Mouse (Mus musculus): ENCODE measurements around the gene Olfr1043. TPM values are rescaled to one million over a fixed set of nuclear protein-coding genes. Genes with fewer than 3 reads are reported as not detected.
"Not testable (repeated sequence)": the region's sequence is repeated elsewhere in the genome, so short reads cannot be mapped to it uniquely, and the experiment has no call there.

The Olfr1043 gene
- polyA plus RNA-seq (2015; fragmentation: Nextera tagmentation; extraction: Ambion mirVana), result not detected in 2 replicates

GRCm38 (mm10) chr2:86167422-86167821 lies at the start of gene Olfr1043:
Gene Olfr1043, minus strand, starts transcription at chr2:86167522.
- no peaks in the 10 kb centered on the region for H3K9me3 ChIP-seq (replicated peaks; ENCODE audit: control insufficient read depth, low read length, poor library complexity, severe bottlenecking)
- no peaks in the 10 kb centered on the region for H3K36me3 ChIP-seq (ENCODE audit: control insufficient read depth, insufficient read depth, low read length)
- H3K9ac ChIP-seq (ENCODE audit: low read depth, low read length), result no peak within 1 kb of the TSS
- no peak within 1 kb of the TSS for H3K27ac ChIP-seq (ENCODE audit: low read length)
- WGBS, result 89% methylated on average over 2 of the region's 2 CpGs
- ATAC-seq, result no peak
- no peaks in the 10 kb centered on the region for H3K4me1 ChIP-seq (ENCODE audit: control insufficient read depth, insufficient read depth, low read length)
- no peaks in the 10 kb centered on the region for H3K27me3 ChIP-seq (ENCODE audit: control insufficient read depth, insufficient read depth, low read depth, low read length)
- H3K4me2 ChIP-seq (ENCODE audit: low read length), result no peak within 1 kb of the TSS
- H3K4me3 ChIP-seq (ENCODE audit: low read depth, low read length), result no peak within 1 kb of the TSS

GRCm38 (mm10) chr2:86202909-86203308 lies 35.6 kb upstream of the Olfr1043 start, which contains the start of gene Olfr1045:
Gene Olfr1045, minus strand, starts transcription at chr2:86203009.
- no peaks in the 10 kb centered on the region for H3K27me3 ChIP-seq (ENCODE audit: control insufficient read depth, insufficient read depth, low read depth, low read length)
- H3K4me1 ChIP-seq (ENCODE audit: control insufficient read depth, insufficient read depth, low read length), result no peaks in the 10 kb centered on the region
- no peak within 1 kb of the TSS for H3K4me2 ChIP-seq (ENCODE audit: low read length)
- no peak within 1 kb of the TSS for H3K9ac ChIP-seq (ENCODE audit: low read depth, low read length)
- no peak for ATAC-seq
- no peak within 1 kb of the TSS for H3K4me3 ChIP-seq (ENCODE audit: low read depth, low read length)
- H3K36me3 ChIP-seq (ENCODE audit: control insufficient read depth, insufficient read depth, low read length), result no peaks in the 10 kb centered on the region
- no peaks in the 10 kb centered on the region for H3K9me3 ChIP-seq (replicated peaks; ENCODE audit: control insufficient read depth, low read length, poor library complexity, severe bottlenecking)
- H3K27ac ChIP-seq (ENCODE audit: low read length), result no peak within 1 kb of the TSS

GRCm38 (mm10) chr2:86195863-86196262 lies 28.5 kb upstream of the Olfr1043 start:
- no peak overlapping the region for H3K4me3 ChIP-seq (ENCODE audit: low read depth, low read length)
- no peak overlapping the region for H3K27ac ChIP-seq (ENCODE audit: low read length)
- H3K36me3 ChIP-seq (ENCODE audit: control insufficient read depth, insufficient read depth, low read length), result no peaks in the 10 kb centered on the region
- no peak overlapping the region for H3K4me2 ChIP-seq (ENCODE audit: low read length)
- 61% methylated on average over 1 of the region's 1 CpGs for WGBS
- H3K9ac ChIP-seq (ENCODE audit: low read depth, low read length), result no peak overlapping the region
- ATAC-seq, result no peak
- no peaks in the 10 kb centered on the region for H3K4me1 ChIP-seq (ENCODE audit: control insufficient read depth, insufficient read depth, low read length)
- no peaks in the 10 kb centered on the region for H3K27me3 ChIP-seq (ENCODE audit: control insufficient read depth, insufficient read depth, low read depth, low read length)
- no peaks in the 10 kb centered on the region for H3K9me3 ChIP-seq (replicated peaks; ENCODE audit: control insufficient read depth, low read length, poor library complexity, severe bottlenecking)

GRCm38 (mm10) chr2:86185583-86185982 lies 18.3 kb upstream of the Olfr1043 start, which contains the start of gene Olfr52:
Gene Olfr52, minus strand, starts transcription at chr2:86185683.
- Histone ChIP-seq H3K9me3 (replicated peaks; ENCODE audit: control insufficient read depth, low read length, poor library complexity, severe bottlenecking) (no peaks in the 10 kb centered on the region), H3K4me2 (ENCODE audit: low read length) (no peak within 1 kb of the TSS), H3K4me1 (ENCODE audit: control insufficient read depth, insufficient read depth, low read length) (no peaks in the 10 kb centered on the region), H3K4me3 (ENCODE audit: low read depth, low read length) (no peak within 1 kb of the TSS), H3K27me3 (ENCODE audit: control insufficient read depth, insufficient read depth, low read depth, low read length) (no peaks in the 10 kb centered on the region), H3K9ac (ENCODE audit: low read depth, low read length) (no peak within 1 kb of the TSS), H3K27ac (ENCODE audit: low read length) (no peak within 1 kb of the TSS), H3K36me3 (ENCODE audit: control insufficient read depth, insufficient read depth, low read length) (no peaks in the 10 kb centered on the region)
- ATAC-seq, result no peak

- H3K4me3 ChIP-seq (ENCODE audit: low read depth, low read length), result no peak overlapping the region
- no peak overlapping the region for H3K27ac ChIP-seq (ENCODE audit: low read length)
- no peaks in the 10 kb centered on the region for H3K27me3 ChIP-seq (ENCODE audit: control insufficient read depth, insufficient read depth, low read depth, low read length)
- H3K9me3 ChIP-seq (replicated peaks; ENCODE audit: control insufficient read depth, low read length, poor library complexity, severe bottlenecking), result no peaks in the 10 kb centered on the region
- no peak overlapping the region for H3K9ac ChIP-seq (ENCODE audit: low read depth, low read length)
- H3K36me3 ChIP-seq (ENCODE audit: control insufficient read depth, insufficient read depth, low read length), result no peaks in the 10 kb centered on the region
- WGBS, result 83% methylated on average over 3 of the region's 3 CpGs
- H3K4me2 ChIP-seq (ENCODE audit: low read length), result no peak overlapping the region
- no peaks in the 10 kb centered on the region for H3K4me1 ChIP-seq (ENCODE audit: control insufficient read depth, insufficient read depth, low read length)
- ATAC-seq, result no peak
Observed at GRCm38 (mm10) chr2:86179950-86180349, 12.6 kb upstream of the Olfr1043 start.

- no peaks in the 10 kb centered on the region for H3K36me3 ChIP-seq (ENCODE audit: control insufficient read depth, insufficient read depth, low read length)
- no peak for ATAC-seq
- no peak within 1 kb of the TSS for H3K4me3 ChIP-seq (ENCODE audit: low read depth, low read length)
- H3K9me3 ChIP-seq (replicated peaks; ENCODE audit: control insufficient read depth, low read length, poor library complexity, severe bottlenecking), result no peaks in the 10 kb centered on the region
- no peaks in the 10 kb centered on the region for H3K27me3 ChIP-seq (ENCODE audit: control insufficient read depth, insufficient read depth, low read depth, low read length)
- no peaks in the 10 kb centered on the region for H3K4me1 ChIP-seq (ENCODE audit: control insufficient read depth, insufficient read depth, low read length)
- H3K4me2 ChIP-seq (ENCODE audit: low read length), result no peak within 1 kb of the TSS
- no peak within 1 kb of the TSS for H3K27ac ChIP-seq (ENCODE audit: low read length)
- no peak within 1 kb of the TSS for H3K9ac ChIP-seq (ENCODE audit: low read depth, low read length)
Observed at GRCm38 (mm10) chr2:86177720-86178119, 10.4 kb upstream of the Olfr1043 start, which contains the start of gene Olfr1044. Gene Olfr1044, minus strand, starts transcription at chr2:86177820.

- not testable (repeated sequence) for ATAC-seq; H3K4me2 ChIP-seq (ENCODE audit: low read length); H3K4me3 ChIP-seq (ENCODE audit: low read depth, low read length); H3K9me3 ChIP-seq (replicated peaks; ENCODE audit: control insufficient read depth, low read length, poor library complexity, severe bottlenecking); H3K27me3 ChIP-seq (ENCODE audit: control insufficient read depth, insufficient read depth, low read depth, low read length); H3K36me3 ChIP-seq (ENCODE audit: control insufficient read depth, insufficient read depth, low read length); H3K4me1 ChIP-seq (ENCODE audit: control insufficient read depth, insufficient read depth, low read length); H3K27ac ChIP-seq (ENCODE audit: low read length); H3K9ac ChIP-seq (ENCODE audit: low read depth, low read length)
- WGBS, result 95% methylated on average over 7 of the region's 7 CpGs
Observed at GRCm38 (mm10) chr2:86175422-86175821, 8.1 kb upstream of the Olfr1043 start.

GRCm38 (mm10) chr2:86161738-86162137 lies 5.6 kb downstream of the Olfr1043 start, which contains the start of gene Olfr1042:
Gene Olfr1042, minus strand, starts transcription at chr2:86161838.
- Histone ChIP-seq H3K9me3 (replicated peaks; ENCODE audit: control insufficient read depth, low read length, poor library complexity, severe bottlenecking) (no peaks in the 10 kb centered on the region), H3K4me1 (ENCODE audit: control insufficient read depth, insufficient read depth, low read length) (no peaks in the 10 kb centered on the region), H3K4me3 (ENCODE audit: low read depth, low read length) (no peak within 1 kb of the TSS), H3K9ac (ENCODE audit: low read depth, low read length) (no peak within 1 kb of the TSS), H3K27me3 (ENCODE audit: control insufficient read depth, insufficient read depth, low read depth, low read length) (no peaks in the 10 kb centered on the region), H3K4me2 (ENCODE audit: low read length) (no peak within 1 kb of the TSS), H3K36me3 (ENCODE audit: control insufficient read depth, insufficient read depth, low read length) (no peaks in the 10 kb centered on the region), H3K27ac (ENCODE audit: low read length) (no peak within 1 kb of the TSS)
- WGBS, result 91% methylated on average over 2 of the region's 2 CpGs
- no peak for ATAC-seq

- no peaks in the 10 kb centered on the region for H3K4me1 ChIP-seq (ENCODE audit: control insufficient read depth, insufficient read depth, low read length)
- no peaks in the 10 kb centered on the region for H3K9me3 ChIP-seq (replicated peaks; ENCODE audit: control insufficient read depth, low read length, poor library complexity, severe bottlenecking)
- no peaks in the 10 kb centered on the region for H3K36me3 ChIP-seq (ENCODE audit: control insufficient read depth, insufficient read depth, low read length)
- no peak within 1 kb of the TSS for H3K4me2 ChIP-seq (ENCODE audit: low read length)
- no peak within 1 kb of the TSS for H3K27ac ChIP-seq (ENCODE audit: low read length)
- no peak within 1 kb of the TSS for H3K9ac ChIP-seq (ENCODE audit: low read depth, low read length)
- no peak within 1 kb of the TSS for H3K4me3 ChIP-seq (ENCODE audit: low read depth, low read length)
- no peak for ATAC-seq
- 82% methylated on average over 1 of the region's 1 CpGs for WGBS
- no peaks in the 10 kb centered on the region for H3K27me3 ChIP-seq (ENCODE audit: control insufficient read depth, insufficient read depth, low read depth, low read length)
Observed at GRCm38 (mm10) chr2:86146632-86147031, 20.7 kb downstream of the Olfr1043 start, which contains the start of gene Olfr1040. Gene Olfr1040, minus strand, starts transcription at chr2:86146732.
